Mouse (Mus musculus) intestine, embryonic 15.5 days (tissue): ENCODE measurements around the gene Ackr4. TPM values are rescaled to one million over a fixed set of nuclear protein-coding genes. Genes with fewer than 3 reads are reported as not detected.

ENCODE experiments used
- ATAC-seq: fragments of 200-750 bp; cut with Nextera tagmentation; 2 replicates; pipeline ENCODE4 v1.8.0; 2017; ENCODE audit warnings: moderate TSS enrichment, moderate library complexity
- H3K27ac ChIP-seq: fragments of 300-500 bp; sonication (generic); 2 replicates; pipeline ENCODE4 v1.5.1; 2015; ENCODE audit warnings: mild to moderate bottlenecking, inconsistent platforms
- H3K27me3 ChIP-seq: fragments of 300-500 bp; sonication (generic); replicated peaks from 2 replicates; pipeline ENCODE4 v1.6.1; 2015; ENCODE audit warnings: inconsistent platforms
- H3K36me3 ChIP-seq: fragments of 300-500 bp; sonication (generic); 2 replicates; pipeline ENCODE4 v1.6.1; 2015; ENCODE audit warnings: inconsistent platforms
- H3K4me1 ChIP-seq: fragments of 300-500 bp; sonication (generic); replicated peaks from 2 replicates; pipeline ENCODE4 v1.6.1; 2015; ENCODE audit warnings: inconsistent platforms
- H3K4me2 ChIP-seq: fragments of 300-500 bp; sonication (generic); replicated peaks from 2 replicates; pipeline ENCODE4 v1.6.1; 2015; ENCODE audit warnings: mild to moderate bottlenecking, inconsistent platforms
- H3K4me3 ChIP-seq: fragments of 300-500 bp; sonication (generic); replicated peaks from 2 replicates; pipeline ENCODE4 v1.5.1; 2015; ENCODE audit warnings: inconsistent platforms
- H3K9ac ChIP-seq: fragments of 300-500 bp; sonication (generic); 2 replicates; pipeline ENCODE4 v1.6.1; 2015; ENCODE audit warnings: inconsistent platforms
- H3K9me3 ChIP-seq: fragments of 300-500 bp; sonication (generic); 2 replicates; pipeline ENCODE4 v1.6.1; 2016; ENCODE audit warnings: inconsistent platforms
- WGBS: fragments of 180-500 bp; shearing (Covaris S2); methylation state at CpG from one replicate; pipeline ENCODE4 v1.1.7; 2015; 5-methylcytosine and 5-hydroxymethylcytosine counted together
- polyA plus RNA-seq: library from polyadenylated mRNA; unstranded; fragments of >200 nt; fragmentation: Nextera tagmentation; extraction: Ambion mirVana; gene quantifications from 2 replicates; pipeline ENCODE4 v1.2.1, GENCODE M21; 2015

Ackr4 gene
- polyA plus RNA-seq, 1 experiment from 2014 or later: 4.3 TPM

DNA sequence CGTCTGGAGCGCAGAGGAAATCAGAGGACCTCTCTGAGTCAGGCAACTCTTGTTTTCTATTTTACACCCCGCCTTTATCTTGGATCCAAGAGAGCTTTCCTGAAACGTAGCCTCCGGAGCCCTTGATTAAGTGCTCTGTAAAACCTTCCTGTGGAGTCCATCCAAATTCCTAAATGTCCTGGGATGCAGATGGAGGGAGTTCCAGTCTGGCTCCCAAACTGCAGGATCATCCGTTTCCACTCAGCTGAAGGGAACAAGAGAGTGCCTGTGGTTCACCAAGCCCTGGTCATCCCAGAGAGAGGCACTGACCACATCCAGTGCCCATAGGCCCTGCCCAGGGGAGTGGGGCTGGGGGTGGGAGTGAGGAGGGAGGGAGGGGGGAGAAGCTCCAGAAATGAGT lies 24.4 kb downstream of the Ackr4 start:
- Histone ChIP-seq H3K4me1 (no peaks in the 10 kb centered on the region), H3K4me3 (no peak overlapping the region), H3K4me2 (no peak overlapping the region), H3K27ac (no peak overlapping the region), H3K27me3 (no peaks in the 10 kb centered on the region), H3K9ac (no peak overlapping the region), H3K9me3 (no peaks in the 10 kb centered on the region), H3K36me3 (no peaks in the 10 kb centered on the region)
- 0 out of 2 replicates have a peak, but pooled peaks have one; percentile 31 for ATAC-seq
- 42% methylated on average over 6 of the region's 6 CpGs for WGBS

DNA sequence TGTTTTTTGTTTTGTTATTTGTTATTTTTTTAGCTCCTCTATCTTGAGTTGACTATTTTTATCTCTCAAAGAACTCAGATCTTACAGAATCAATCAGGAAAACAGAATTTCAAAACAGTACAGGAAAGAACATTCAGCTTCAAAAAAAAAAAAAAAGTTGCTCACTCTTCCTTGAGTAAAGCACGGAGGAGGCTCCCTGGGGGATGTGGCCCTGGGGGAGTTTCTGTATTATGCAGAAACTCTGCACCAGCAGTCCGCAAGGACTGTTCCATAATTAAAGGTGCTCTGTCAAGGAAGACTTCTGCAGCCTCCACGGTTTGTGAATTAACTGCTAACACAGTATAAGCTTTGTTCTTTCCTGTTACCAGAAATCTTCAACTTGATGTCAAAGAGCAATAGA lies 25.3 kb downstream of the Ackr4 start:
- no peak for ATAC-seq
- Histone ChIP-seq H3K4me3 (no peak overlapping the region), H3K36me3 (no peaks in the 10 kb centered on the region), H3K27me3 (no peaks in the 10 kb centered on the region), H3K27ac (no peak overlapping the region), H3K4me1 (no peaks in the 10 kb centered on the region), H3K9me3 (no peaks in the 10 kb centered on the region), H3K4me2 (no peak overlapping the region), H3K9ac (no peak overlapping the region)
- WGBS: 45% methylated on average over 3 of the region's 3 CpGs

DNA sequence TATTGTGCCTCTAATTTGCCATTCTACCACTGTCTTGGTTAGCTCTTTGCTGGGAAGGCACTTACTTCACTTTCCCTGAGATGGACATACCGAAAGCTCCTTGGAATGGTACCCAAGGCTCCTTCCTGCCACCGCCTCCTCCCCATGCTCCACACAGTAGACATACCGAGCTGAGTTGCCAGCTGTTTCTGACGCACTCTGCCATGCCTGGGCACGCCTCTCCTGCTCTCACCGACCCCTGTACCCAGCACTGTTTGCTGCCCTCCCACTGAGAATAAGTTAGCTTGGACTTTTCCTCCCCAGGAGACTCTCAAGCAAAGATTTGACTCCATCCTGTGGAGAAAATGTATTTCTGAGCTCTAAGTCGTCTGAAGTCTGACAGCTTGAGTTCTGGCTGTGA lies 25.9 kb downstream of the Ackr4 start:
- Histone ChIP-seq H3K36me3 (no peaks in the 10 kb centered on the region), H3K4me3 (no peak overlapping the region), H3K27ac (no peak overlapping the region), H3K4me1 (no peaks in the 10 kb centered on the region), H3K27me3 (no peaks in the 10 kb centered on the region), H3K9ac (no peak overlapping the region), H3K4me2 (no peak overlapping the region), H3K9me3 (no peaks in the 10 kb centered on the region)
- no peak for ATAC-seq
- WGBS: 63% methylated on average over 7 of the region's 7 CpGs

DNA sequence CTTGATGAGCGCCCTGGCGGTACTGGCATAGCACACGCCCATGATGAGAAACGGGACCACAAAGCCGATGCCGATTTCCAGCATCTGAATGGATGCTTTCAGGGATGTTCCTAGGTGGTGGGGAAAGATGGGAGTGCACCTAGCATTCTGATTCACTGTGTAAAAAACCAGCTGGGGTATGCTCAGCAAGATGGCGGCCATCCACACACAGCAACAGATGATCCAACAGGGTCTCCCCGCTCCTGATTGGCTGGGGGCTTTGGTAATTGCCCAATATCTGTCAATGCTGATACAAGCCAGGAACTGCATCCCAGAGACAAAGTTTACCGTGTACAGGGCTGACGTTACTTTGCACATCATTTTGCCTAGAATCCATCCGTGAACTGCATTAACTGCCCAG lies 27.7 kb downstream of the Ackr4 start:
- Histone ChIP-seq H3K27me3 (no peaks in the 10 kb centered on the region), H3K4me1 (no peaks in the 10 kb centered on the region), H3K36me3 (no peaks in the 10 kb centered on the region), H3K4me2 (no peak overlapping the region), H3K4me3 (no peak overlapping the region), H3K27ac (no peak overlapping the region), H3K9me3 (no peaks in the 10 kb centered on the region), H3K9ac (no peak overlapping the region)
- ATAC-seq: no peak
- 82% methylated on average over 11 of the region's 11 CpGs for WGBS

DNA sequence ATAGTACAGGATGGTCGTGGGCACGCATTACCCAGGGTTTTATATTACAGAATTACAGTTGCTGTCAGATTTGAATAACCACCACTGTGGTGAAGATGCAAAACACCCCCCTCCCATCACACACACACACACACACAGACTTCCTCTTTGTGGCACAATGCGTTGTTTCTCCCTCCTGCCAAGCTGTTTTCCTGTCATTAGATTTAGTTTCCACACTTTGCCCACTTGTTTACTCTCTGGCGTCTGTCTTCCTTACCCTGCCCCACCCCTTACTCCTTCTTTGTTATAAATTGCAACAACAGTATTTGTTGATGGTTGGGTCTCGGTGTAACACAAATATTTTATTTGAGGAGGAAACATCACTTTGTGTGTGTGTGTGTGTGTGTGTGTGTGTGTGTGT lies 28.5 kb downstream of the Ackr4 start:
- no peaks in the 10 kb centered on the region for H3K27me3 ChIP-seq
- no peaks in the 10 kb centered on the region for H3K9me3 ChIP-seq
- no peak overlapping the region for H3K4me3 ChIP-seq
- no peaks in the 10 kb centered on the region for H3K36me3 ChIP-seq
- H3K9ac ChIP-seq: no peak overlapping the region
- ATAC-seq: no peak
- H3K27ac ChIP-seq: no peak overlapping the region
- 48% methylated on average over 5 of the region's 5 CpGs for WGBS
- no peak overlapping the region for H3K4me2 ChIP-seq
- H3K4me1 ChIP-seq: no peaks in the 10 kb centered on the region

DNA sequence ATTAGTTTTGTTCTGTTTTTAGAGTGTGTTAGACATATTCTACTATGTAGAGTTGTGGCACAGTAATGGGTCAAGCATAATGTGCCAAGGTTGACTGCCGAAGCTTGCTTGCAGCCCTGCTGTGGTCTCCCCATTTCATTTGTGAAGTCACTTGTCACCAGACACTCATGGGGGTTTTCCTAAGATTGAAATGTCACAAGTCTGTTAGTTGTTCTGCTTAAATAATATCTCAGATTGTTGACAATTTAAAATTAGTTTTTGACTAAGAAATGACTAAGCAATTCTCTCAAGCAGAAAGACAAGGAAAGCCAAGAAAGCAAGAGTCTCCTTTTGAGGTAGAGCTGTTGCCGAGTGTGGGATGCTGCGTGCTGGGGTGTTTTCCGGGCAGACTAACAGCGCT lies 33.8 kb downstream of the Ackr4 start:
- Histone ChIP-seq H3K27ac (no peak overlapping the region), H3K4me2 (no peak overlapping the region), H3K27me3 (no peaks in the 10 kb centered on the region), H3K4me3 (no peak overlapping the region), H3K36me3 (no peaks in the 10 kb centered on the region), H3K9ac (no peak overlapping the region), H3K9me3 (no peaks in the 10 kb centered on the region), H3K4me1 (no peaks in the 10 kb centered on the region)
- no peak for ATAC-seq
- WGBS: 93% methylated on average over 5 of the region's 5 CpGs

DNA sequence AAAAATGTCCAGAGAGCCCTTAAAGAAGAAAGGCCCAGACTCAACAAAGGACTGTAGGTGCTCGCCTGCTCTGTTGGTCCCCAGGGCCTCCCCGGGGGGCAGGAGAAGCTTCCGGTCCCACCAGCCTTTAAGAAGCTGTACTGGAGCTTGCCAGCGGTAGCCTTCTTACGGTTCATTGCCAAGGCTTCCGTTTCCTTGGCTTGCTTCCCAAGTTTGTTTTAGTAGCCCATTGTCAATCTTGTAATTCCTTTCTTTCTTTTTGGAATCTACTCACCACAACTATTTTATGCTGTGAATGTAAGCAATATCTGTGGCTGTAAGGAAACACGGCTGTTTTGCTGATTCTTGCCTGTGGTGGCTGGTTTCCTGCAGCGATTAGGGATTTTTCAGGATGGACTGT lies 38.2 kb downstream of the Ackr4 start:
- Histone ChIP-seq H3K36me3 (no peaks in the 10 kb centered on the region), H3K9me3 (no peaks in the 10 kb centered on the region), H3K4me3 (no peak overlapping the region), H3K9ac (no peak overlapping the region), H3K4me1 (no peaks in the 10 kb centered on the region), H3K27me3 (no peaks in the 10 kb centered on the region), H3K4me2 (no peak overlapping the region), H3K27ac (no peak overlapping the region)
- ATAC-seq: no peak
- WGBS: 72% methylated on average over 8 of the region's 8 CpGs

DNA sequence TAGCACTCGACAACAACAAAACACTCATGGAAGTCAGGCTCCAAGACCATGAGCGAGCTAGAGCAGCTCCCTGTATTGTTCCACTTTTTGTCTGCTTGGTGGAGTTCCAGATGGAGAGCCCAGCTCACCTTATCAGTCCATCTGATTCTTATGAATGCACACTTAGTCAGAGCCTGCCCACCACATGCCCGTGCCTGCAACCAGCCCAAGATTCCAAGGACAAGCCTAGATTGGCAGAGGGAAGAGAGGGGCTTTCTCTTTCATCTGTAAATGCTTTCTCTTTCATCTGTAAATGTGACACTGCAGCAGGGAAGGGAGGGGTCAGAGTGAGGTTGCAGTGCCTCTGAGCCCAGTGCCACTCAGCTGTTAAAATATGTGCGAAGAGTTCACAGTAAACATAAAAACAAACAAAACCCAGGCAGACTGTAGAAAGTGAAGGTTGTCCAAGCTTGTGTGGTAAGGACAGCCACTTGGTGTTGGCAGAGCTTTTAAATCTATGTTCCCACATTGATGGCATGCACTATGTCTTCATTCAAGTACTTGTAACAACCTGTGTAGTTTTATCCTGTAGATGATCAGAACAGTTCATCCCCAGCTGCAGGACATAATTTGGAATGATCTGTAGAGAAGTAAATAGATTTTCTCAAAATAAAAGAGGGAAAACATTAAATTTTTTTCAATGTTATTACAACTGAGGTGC lies 40.9 kb downstream of the Ackr4 start:
- H3K36me3 ChIP-seq: no peaks in the 10 kb centered on the region
- H3K9ac ChIP-seq: no peak overlapping the region
- no peaks in the 10 kb centered on the region for H3K9me3 ChIP-seq
- H3K4me3 ChIP-seq: no peak overlapping the region
- no peak for ATAC-seq
- H3K4me1 ChIP-seq: no peaks in the 10 kb centered on the region
- no peaks in the 10 kb centered on the region for H3K27me3 ChIP-seq
- H3K27ac ChIP-seq: no peak overlapping the region
- H3K4me2 ChIP-seq: no peak overlapping the region
- WGBS: 67% methylated on average over 4 of the region's 4 CpGs

DNA sequence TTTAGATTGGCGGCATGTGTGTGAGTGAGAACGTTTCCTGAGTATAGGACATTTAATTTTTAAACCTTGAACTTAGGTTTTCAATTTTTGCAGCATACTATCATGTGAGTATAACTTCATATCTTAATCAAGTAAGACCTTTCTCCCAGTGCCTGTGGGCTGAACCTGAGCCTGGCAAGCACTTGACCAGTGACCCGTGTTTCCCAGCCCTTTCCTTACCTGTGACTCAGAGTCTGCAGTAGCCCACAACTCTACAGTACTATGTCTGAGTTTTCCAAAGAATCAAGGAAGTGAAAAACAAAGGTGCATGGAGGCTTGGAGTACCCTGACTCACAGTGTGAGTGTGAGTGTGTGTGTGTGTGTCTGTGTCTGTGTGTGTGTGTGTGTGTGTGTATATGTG lies 46.7 kb downstream of the Ackr4 start:
- Histone ChIP-seq H3K27me3 (no peaks in the 10 kb centered on the region), H3K4me2 (no peak overlapping the region), H3K4me3 (no peak overlapping the region), H3K9me3 (no peaks in the 10 kb centered on the region), H3K4me1 (no peaks in the 10 kb centered on the region), H3K9ac (no peak overlapping the region), H3K36me3 (no peaks in the 10 kb centered on the region), H3K27ac (no peak overlapping the region)
- 74% methylated on average over 3 of the region's 3 CpGs for WGBS
- no peak for ATAC-seq

DNA sequence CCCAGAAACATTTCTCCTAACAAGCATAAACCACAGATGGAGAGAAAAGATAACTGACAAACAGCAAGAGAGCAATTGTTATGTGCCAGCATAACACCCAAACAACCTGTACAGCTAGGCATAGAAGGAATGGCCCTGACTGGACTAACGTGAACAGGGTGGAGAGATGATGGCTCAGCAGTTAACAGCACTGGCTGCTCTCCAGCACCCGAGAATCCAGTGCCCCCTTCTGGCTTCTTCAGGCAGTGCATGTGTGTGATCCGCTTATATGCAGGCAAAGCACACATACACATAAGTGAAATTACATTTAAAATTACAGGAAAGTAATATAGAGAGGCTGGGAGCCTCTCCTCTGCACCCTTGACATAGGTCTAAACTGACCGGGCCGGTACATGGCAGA lies 47.4 kb downstream of the Ackr4 start:
- no peak overlapping the region for H3K9ac ChIP-seq
- H3K4me2 ChIP-seq: no peak overlapping the region
- H3K27ac ChIP-seq: no peak overlapping the region
- no peaks in the 10 kb centered on the region for H3K4me1 ChIP-seq
- 52% methylated on average over 5 of the region's 5 CpGs for WGBS
- no peaks in the 10 kb centered on the region for H3K36me3 ChIP-seq
- peak; percentile 63; the same call in 1 of the 2 replicates for ATAC-seq
- H3K27me3 ChIP-seq: no peaks in the 10 kb centered on the region
- H3K9me3 ChIP-seq: no peaks in the 10 kb centered on the region
- no peak overlapping the region for H3K4me3 ChIP-seq

DNA sequence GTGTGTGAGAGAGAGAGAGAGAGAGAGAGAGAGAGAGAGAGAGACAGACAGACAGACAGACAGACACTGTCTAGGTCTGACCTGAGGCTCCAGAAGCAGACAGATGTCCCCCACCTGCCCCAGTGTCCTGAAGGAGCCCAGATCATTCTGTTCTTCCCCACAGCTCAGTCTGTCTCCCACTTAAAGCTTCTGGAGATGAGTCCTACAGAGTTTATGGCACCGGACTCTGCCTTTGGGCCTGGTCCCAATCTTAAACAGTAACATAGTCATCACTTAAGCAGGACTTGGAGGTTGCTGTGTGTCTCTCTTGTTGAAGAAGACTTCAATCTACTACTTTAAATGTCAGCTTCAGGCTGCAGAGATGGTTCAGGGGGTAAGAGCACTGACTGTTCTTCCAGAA lies 48.0 kb downstream of the Ackr4 start:
- Histone ChIP-seq H3K9me3 (no peaks in the 10 kb centered on the region), H3K4me2 (no peak overlapping the region), H3K4me1 (no peaks in the 10 kb centered on the region), H3K36me3 (no peaks in the 10 kb centered on the region), H3K4me3 (no peak overlapping the region), H3K27me3 (no peaks in the 10 kb centered on the region), H3K9ac (no peak overlapping the region), H3K27ac (no peak overlapping the region)
- 93% methylated on average over 1 of the region's 1 CpGs for WGBS
- ATAC-seq: no peak

DNA sequence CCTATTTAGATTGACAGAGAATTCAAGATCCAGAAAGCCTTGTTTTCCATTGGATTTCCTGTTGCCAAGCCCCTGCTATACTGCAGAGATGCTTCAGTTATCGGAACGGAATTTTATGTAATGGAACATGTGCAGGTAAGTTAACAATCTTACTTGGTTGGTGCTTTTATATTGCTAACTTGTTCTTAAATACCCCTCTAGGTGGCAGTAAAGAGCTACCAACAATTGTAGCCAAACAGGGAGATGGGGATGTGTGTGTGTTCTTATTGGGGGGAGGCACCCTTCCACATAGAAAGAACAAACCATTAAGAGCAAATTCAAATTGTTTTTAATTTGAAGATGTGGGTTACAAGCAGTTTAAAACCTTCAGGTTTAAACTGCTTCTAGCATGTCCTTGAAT lies 50.9 kb downstream of the Ackr4 start:
- WGBS: 66% methylated on average over 2 of the region's 2 CpGs
- no peak overlapping the region for H3K9ac ChIP-seq
- no peak overlapping the region for H3K27ac ChIP-seq
- H3K4me2 ChIP-seq: no peak overlapping the region
- no peak overlapping the region for H3K4me3 ChIP-seq
- no peaks in the 10 kb centered on the region for H3K27me3 ChIP-seq
- H3K4me1 ChIP-seq: no peaks in the 10 kb centered on the region
- no peaks in the 10 kb centered on the region for H3K36me3 ChIP-seq
- H3K9me3 ChIP-seq: no peaks in the 10 kb centered on the region
- no peak for ATAC-seq

DNA sequence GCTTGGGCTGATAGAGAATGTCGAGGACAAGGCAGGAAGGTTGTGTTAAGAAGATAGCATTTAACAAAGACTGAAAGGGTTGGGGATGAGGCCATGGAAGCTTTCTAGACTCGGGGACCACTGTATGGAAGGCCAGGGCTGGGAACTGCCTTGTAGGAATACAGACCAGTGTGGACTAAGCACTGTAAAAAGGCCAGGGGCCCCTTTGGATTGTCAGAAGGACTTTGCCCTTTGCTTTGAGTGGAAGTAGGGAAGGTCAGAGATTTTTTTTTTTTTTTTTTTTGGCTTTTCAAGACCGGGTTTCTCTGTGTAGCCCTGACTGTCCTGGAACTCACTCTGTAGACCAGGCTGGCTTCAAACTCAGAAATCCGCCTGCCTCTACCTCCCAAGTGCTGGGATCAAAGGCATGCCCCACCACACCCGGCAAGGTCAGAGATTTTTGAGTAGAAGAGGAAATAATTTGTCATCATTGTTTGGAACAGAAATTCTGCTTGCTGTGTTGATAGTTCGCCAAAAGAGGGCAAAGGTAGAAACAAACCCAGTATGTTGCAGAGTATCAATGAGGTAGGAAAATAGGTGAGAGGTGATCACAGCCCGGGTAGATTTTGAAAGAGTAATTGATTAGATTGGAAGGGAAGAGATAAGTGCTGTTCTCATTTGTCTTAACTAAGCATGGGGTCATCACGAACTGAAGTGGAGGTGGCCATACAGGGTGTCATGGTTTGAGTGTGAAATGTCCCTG lies 55.7 kb downstream of the Ackr4 start:
- 70% methylated on average over 8 of the region's 8 CpGs for WGBS
- Histone ChIP-seq H3K9me3 (no peaks in the 10 kb centered on the region), H3K4me3 (no peak overlapping the region), H3K36me3 (no peaks in the 10 kb centered on the region), H3K27me3 (no peaks in the 10 kb centered on the region), H3K27ac (no peak overlapping the region), H3K4me1 (no peaks in the 10 kb centered on the region), H3K4me2 (no peak overlapping the region), H3K9ac (no peak overlapping the region)
- ATAC-seq: peak; percentile 85
